Mouse (Mus musculus) cerebellum, adult 2 months (tissue): ENCODE data around the gene Xbp1. TPM values are rescaled to one million over a fixed set of nuclear protein-coding genes. Genes with fewer than 3 reads are reported as not detected.
"Not testable (repeated sequence)": the region's sequence is repeated elsewhere in the genome, so short reads cannot be mapped to it uniquely, and the experiment has no call there.

Experiments
- DNase-seq, 2 experiments: peaks; one replicate each; pipeline ENCODE4 v3.0.0; 2021
- H3K27ac ChIP-seq: fragments of 200-500 bp; 2 replicates; pipeline ENCODE4 v1.5.1; 2012; ENCODE audit warnings: low read length, control low read depth, inconsistent platforms; ENCODE audit not compliant: insufficient read depth
- H3K27me3 ChIP-seq: fragments of 200-500 bp; 2 replicates; pipeline ENCODE4 v1.6.1; 2012; ENCODE audit warnings: inconsistent platforms, mild to moderate bottlenecking, low read length, moderate library complexity; ENCODE audit not compliant: control insufficient read depth, insufficient read depth
- H3K4me1 ChIP-seq: fragments of 200-500 bp; 2 replicates; pipeline ENCODE4 v1.6.1; 2011; ENCODE audit warnings: low read length; ENCODE audit not compliant: control insufficient read depth, insufficient read depth
- H3K4me3 ChIP-seq: fragments of 200-500 bp; replicated peaks from 2 replicates; pipeline ENCODE3; 2011; ENCODE audit warnings: mild to moderate bottlenecking, low read depth, low read length, control low read depth; ENCODE audit not compliant: insufficient read depth
- CTCF ChIP-seq: fragments of 200-500 bp; IDR thresholded peaks from 2 replicates; pipeline ENCODE4 v1.5.1; 2011; ENCODE audit warnings: low read depth, mild to moderate bottlenecking, control low read depth, low read length, moderate library complexity, borderline replicate concordance; ENCODE audit not compliant: insufficient read depth
- POLR2A ChIP-seq: fragments of 200-500 bp; IDR thresholded peaks from 2 replicates; pipeline ENCODE4 v1.6.1; 2011; ENCODE audit warnings: low read length, control low read depth, borderline replicate concordance; ENCODE audit not compliant: insufficient read depth
- WGBS: fragments of 180-500 bp; shearing (Covaris S2); methylation state at CpG from one replicate; pipeline ENCODE4 v1.1.7; 2018; 5-methylcytosine and 5-hydroxymethylcytosine counted together
- polyA plus RNA-seq: library from polyadenylated mRNA; depleted of rRNA; stranded (reverse); fragments of >200 nt; gene quantifications from 2 replicates; pipeline ENCODE4 v1.2.3, GENCODE M21; 2012

The Xbp1 gene
- polyA plus RNA-seq, 1 experiment: 69.7 TPM

DNA sequence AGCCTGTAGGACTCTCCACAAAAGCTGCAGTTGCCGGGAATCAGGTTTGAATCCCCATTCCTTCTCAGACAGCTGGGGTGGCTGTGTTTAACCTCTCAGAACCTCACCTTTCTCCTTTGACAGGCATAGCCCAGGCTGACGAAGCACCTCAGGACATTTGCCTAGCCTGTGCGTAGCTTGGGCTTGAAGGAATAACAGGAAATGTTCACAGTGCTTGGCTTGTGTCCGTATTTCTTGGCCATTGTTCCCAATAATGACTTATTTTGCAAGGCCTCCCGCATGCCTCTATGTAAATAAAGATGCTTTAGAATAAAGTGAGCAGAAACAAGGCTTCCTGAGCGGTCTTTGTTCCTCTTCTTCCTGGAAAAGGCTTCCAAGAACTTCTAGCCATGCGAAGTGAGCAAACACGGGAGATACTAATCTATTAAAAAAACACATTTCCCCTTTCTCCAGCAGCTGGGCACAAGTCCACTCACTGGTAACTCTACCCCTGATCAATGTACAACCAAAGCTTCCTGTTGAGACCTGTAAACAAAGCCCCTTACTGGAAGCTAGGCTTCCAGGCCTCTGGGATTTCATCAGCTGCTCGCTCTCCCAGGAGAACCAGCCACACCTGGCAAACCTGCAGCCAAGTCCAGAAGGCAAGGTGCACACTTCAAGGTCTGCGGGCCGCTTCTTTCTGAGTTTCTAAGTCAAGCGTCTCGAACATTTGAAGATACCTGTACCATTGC, 21.4 kb upstream of the Xbp1 start:
- H3K27ac ChIP-seq: no peak overlapping the region
- DNase-seq: no peak
- no peak for TF ChIP-seq POLR2A
- no peak for TF ChIP-seq CTCF
- no peaks in the 10 kb centered on the region for H3K27me3 ChIP-seq
- 83% methylated on average over 13 of the region's 13 CpGs for WGBS
- no peak overlapping the region for H3K4me3 ChIP-seq
- no peaks in the 10 kb centered on the region for H3K4me1 ChIP-seq

DNA sequence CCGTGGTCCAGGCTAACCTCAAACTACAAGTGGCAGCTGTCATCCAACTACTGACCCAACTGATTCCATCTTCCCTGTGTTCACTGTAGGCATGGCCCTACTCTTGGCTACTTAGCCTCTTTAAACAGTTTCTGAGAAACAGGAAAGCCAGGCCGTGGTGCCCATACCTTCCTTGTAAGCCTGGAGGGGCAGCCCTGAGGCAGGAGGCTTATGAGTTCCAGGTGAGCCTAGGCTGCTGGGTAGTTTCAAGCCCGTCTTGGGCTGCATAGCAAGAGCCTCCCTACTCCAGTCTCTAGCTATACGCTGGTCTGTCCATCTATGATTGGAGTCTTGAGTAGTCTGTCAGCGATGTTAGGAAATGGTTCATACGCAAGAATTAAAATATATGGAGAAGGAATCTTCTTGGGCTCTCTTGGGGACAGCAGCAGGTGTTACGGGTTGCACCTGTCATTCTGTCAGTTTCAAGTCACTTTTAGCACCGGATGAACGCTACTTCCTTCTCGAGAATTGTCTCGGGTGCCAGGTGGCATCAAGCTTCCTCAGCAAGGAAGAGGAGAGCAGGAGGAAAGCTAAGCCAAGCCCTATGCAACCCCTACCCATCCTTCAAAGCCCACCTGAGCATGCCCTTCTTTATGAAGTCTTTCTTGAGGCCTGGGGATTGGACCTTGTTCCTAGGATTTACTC, 20.4 kb upstream of the Xbp1 start:
- no peak for DNase-seq
- TF ChIP-seq POLR2A (no peak), CTCF (no peak)
- Histone ChIP-seq H3K27ac (no peak overlapping the region), H3K4me3 (no peak overlapping the region), H3K4me1 (no peaks in the 10 kb centered on the region), H3K27me3 (no peaks in the 10 kb centered on the region)
- WGBS: 82% methylated on average over 11 of the region's 11 CpGs

DNA sequence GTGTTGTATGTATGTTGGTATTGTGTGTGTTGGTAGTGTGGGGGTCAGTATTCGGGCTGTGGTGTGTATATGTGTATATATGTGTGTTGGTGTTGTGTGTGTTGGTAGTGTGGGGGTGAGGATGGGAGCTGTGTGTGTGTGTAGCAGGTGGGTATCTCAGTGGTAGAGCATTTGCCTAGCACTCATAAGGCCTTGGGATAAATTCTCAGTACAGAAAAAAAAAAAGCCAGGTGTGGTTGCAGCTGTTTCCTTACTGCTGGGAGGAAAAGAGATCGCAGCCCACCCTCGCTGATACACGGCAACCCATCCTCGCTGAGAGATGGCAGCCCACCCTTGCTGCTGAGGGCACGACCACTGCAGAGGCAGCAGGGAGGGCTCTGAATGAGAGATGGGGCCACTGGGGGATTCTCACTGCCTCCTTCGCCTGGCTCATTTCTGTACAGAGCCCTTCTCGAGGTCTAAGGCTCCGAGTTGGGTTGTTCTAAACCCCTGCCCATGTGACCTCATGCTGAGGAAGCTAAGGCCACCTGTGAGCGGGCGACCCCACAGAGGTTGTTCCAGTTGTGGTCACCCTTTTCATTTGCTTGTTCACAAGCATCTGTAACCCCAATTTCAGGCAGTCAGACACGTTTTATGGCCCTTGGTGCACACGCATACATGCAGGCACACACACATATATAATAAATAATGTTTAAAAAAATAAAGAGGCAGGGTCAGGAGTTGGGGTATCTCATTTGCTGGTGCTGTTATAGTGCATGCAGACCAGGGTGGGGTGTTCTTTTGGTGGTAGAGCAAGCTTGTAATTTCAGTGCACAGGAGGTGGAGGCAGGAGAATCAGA, 19.3 kb upstream of the Xbp1 start:
- no peak for TF ChIP-seq POLR2A
- no peak for TF ChIP-seq CTCF
- WGBS: 79% methylated on average over 13 of the region's 13 CpGs

DNA sequence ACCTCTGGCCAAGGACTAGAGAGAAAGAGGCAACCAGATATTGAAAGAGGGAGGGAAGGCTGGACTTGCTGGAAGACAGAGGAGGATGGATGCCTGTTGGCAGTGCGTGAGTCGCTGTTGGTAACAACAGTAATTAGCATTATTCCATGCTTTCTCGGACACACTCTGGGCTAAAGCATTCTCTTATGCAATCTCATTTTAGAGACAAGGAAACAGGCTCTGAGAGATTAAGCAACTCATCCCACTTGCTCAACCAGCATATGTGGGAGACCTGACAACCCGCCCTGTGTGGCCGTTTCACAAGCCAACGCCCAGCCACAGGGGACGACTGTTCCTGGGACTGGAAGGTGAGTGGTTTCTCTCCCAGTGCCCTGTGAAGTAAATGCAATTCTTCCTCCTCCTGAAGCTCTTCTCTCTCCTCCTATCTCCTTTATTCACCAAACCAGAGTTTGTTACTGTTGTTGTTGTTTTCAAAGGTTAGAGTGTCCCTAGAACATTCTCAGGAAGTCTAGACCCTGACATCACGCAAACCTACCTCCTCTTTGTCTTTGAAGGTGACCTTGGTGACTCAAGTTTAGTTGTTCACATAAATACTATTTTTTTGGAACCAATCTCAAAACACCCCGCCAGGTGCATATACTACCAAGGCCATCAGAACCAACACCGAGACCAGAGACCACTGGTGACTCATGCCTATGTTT, 18.0 kb upstream of the Xbp1 start:
- Histone ChIP-seq H3K27ac (no peak overlapping the region), H3K4me1 (no peaks in the 10 kb centered on the region), H3K4me3 (no peak overlapping the region), H3K27me3 (no peaks in the 10 kb centered on the region)
- no peak for DNase-seq
- 80% methylated on average over 10 of the region's 10 CpGs for WGBS
- TF ChIP-seq CTCF (no peak), POLR2A (no peak)

More for the DNA sequence above, 19.3 kb upstream of the Xbp1 start:
- no peak overlapping the region for H3K27ac ChIP-seq
- H3K4me1 ChIP-seq: no peaks in the 10 kb centered on the region
- DNase-seq: no peak
- H3K4me3 ChIP-seq: no peak overlapping the region
- no peaks in the 10 kb centered on the region for H3K27me3 ChIP-seq

DNA sequence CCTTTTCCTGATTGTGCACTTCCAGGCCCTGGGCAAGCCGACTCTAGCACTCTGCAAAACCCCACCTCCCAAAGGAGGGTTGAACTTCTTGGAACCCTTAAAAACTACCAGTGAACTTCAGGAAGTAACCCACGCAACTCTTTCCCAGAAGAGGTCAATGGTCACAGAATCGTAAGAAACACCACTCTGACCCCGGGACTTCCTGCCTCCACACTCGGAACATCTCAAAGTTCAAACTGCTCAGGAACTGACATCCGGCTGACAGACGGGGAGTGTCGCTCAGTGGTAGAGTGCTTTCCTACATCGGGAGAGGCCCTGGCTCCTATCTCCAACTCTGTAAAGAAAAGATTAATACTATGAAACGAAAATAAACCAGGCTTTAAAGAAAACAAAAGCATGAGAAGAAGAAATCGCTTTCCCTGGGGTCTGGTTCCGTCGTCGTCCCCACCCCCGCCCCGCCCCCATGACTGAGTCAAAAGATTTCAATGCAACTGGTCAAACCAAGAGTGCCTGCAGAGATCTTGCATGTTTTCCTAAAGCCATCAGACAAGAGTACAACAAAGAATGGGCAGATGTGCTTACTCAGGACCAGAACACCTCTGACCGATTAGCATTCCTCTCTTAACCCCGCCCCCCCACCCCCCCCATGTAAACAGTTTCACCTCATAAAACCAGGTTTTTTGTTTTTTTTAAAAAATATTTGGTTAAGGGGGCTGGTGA, 14.4 kb upstream of the Xbp1 start:
- H3K4me3 ChIP-seq: no peak overlapping the region
- DNase-seq: no peak
- 28% methylated on average over 18 of the region's 18 CpGs for whole genome bisulfite sequencing
- no peak for TF ChIP-seq POLR2A
- H3K27ac ChIP-seq: no peak overlapping the region
- H3K4me1 ChIP-seq: no peaks in the 10 kb centered on the region
- H3K27me3 ChIP-seq: no peaks in the 10 kb centered on the region

DNA sequence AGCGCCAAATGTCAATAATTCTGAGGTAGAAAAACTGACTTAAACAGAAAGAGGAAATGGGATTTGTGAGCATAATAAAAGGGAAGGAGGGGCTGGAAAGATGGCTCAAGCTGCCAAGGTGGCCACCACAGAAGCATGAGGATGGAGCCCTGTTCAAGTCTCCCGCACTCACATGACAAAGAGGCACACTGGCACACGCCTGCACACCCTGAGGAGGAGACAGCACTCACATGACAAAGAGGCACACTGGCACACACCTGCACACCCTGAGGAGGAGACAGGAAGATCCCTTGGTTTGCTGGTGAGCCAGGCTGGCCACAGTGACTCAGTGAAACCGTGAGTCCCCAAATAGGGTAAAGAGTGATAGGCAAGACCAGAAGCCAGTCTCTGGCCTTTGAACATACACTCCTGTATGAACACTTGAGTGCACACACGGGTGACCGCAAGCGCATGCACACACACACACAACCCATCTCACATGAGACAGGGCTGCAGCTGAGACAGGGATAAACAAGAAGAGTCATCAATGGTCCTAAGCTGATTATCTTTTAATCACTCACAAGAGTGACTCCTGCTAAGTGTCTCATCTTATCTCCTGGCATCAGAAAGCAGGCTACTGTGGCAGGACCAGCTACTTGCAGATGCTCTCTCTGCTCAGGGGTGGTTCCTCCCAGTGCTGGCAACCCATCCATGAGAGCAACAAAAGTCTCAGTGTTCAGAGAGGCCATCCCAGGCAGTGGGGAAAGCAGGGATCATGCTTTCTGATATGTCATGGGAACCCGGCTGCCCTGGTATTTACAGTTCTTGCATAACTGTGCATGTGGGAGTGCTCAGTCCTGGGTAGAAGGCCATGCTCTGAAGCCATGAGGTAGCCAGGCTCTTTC, 11.0 kb upstream of the Xbp1 start:
- H3K27ac ChIP-seq: no peak overlapping the region
- no peak for TF ChIP-seq CTCF
- no peak for TF ChIP-seq POLR2A
- 82% methylated on average over 8 of the region's 8 CpGs for WGBS
- H3K4me1 ChIP-seq: no peaks in the 10 kb centered on the region
- DNase-seq: no peak
- H3K4me3 ChIP-seq: no peak overlapping the region
- no peaks in the 10 kb centered on the region for H3K27me3 ChIP-seq

DNA sequence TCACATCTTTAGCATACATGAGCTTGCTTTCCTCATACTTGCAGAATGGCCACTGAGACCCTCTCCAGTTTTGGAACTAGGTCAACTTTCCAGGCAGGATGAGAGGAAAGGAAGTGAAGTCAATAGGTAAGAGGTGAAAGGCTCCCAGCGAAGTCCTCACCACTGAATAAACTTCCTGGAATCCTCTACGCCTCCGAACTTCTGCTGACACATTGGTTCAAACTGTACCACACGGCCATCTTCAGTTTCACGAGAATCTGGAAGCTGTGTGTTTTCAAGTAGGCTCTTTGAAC, 10.4 kb upstream of the Xbp1 start:
- H3K4me3 ChIP-seq: no peak overlapping the region
- H3K27ac ChIP-seq: no peak overlapping the region
- no peak for TF ChIP-seq POLR2A
- no peak for TF ChIP-seq CTCF
- no peak for DNase-seq
- H3K4me1 ChIP-seq: no peaks in the 10 kb centered on the region
- H3K27me3 ChIP-seq: no peaks in the 10 kb centered on the region
- WGBS: 83% methylated on average over 5 of the region's 5 CpGs

DNA sequence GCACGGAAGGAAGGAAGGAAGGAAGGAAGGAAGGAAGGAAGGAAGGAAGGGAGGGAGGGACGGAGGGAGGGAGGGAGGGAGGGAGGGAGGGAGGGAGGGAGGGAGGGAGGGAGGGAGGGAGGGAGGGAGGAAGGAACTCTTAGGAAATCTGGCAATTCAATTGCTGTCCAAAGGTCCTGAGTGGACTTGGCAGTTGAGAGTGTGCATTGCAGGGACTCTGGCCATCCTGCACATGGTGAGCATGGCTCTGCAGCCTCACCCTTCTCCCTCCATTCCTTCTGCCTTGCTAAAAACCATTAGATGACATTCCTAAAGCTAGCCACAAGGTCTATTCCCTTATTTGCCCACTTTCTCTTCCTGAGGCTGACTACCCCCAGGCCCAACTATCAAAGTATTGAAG, 9.8 kb upstream of the Xbp1 start:
- DNase-seq, H3K27ac ChIP-seq, H3K27me3 ChIP-seq, H3K4me3 ChIP-seq, H3K4me1 ChIP-seq: not testable (repeated sequence)
- WGBS: 50% methylated on average over 1 of the region's 2 CpGs
